Mouse (Mus musculus): ENCODE measurements around the gene Rsg1.

DNA sequence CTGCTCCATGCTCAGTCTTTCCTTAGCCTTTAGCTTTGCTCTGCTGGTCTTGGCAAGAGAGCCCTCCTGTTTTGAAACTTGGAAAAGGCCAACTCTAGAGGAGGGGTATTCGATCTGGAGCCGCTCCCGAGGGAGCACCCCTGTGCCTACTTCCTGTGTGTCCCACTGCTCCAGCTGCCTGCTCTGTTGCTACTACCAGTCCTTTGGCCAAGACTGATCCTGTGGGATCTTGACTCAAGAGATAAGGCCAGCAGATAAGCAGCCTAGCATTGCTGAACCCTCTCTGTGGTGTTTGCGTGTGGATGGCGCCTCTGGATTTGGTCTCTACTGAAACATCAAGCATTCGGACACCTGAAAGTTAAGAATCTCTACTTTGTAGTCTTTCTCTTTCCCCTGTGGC, 11.6 kb upstream of the Rsg1 start:
- TF ChIP-seq CTCF (IDR thresholded peaks at IDR 0.05; ENCODE audit: low read depth) (no peak), EP300 (IDR thresholded peaks at IDR 0.05; ENCODE audit: low read depth) (no peak)
